In genomic region chr3:156299984-156300770, GRCm38 (mm10) we compare ENCODE assay signal across 11 mouse cellular contexts.
DNase-seq lines count a peak whose midpoint lies in the region; ATAC-seq and TF ChIP-seq lines count a peak whose summit lies in the region.
"Had no signal": no experiment of that assay in that cellular context is flagged by ENCODE, and none has a peak within 500 bp of the region (broad histone marks: within the 10 kb centered on the region; RNA-seq: fewer than 3 reads in every experiment).

No protein-coding gene starts in this region.

- intact Hi-C loops in left cerebral cortex, postnatal 14 days (cut with DNase I) = loop anchor here (2.0 kb wide), 1 partner anchor 259 kb away; no protein-coding TSS in a partner anchor
- intact Hi-C loops in left cerebral cortex, adult 2 months (cut with DNase I) = no loop called here
- intact Hi-C loops in gastrocnemius, postnatal 36 days (cut with DNase I) = no loop called here

- DNase-seq in cerebellum, adult 9-10 months = peak; percentile 11
- no peak for DNase-seq in cerebellum, adult 8-10 months
- peak; percentile 30 to 36 for DNase-seq in left cerebral cortex, postnatal 14 days (ENCODE audit: low spot score in 2 of 2)
- no peak for DNase-seq in left cerebral cortex, adult 2 months (ENCODE audit: extremely low spot score in 1 of 2, low spot score in 2 of 2)
- peak; percentile 89 for DNase-seq in forebrain, embryonic 14.5 days (ENCODE audit: low spot score)
- DNase-seq in gastrocnemius, postnatal 36 days = no peak
- DNase-seq: heart, adult 11 months; kidney, adult 18-20 months had no signal

- H3K4me1 ChIP-seq in forebrain, embryonic 14.5 days (ENCODE audit: control insufficient read depth, insufficient read depth, low read length) = peaks cover 12% of the 10 kb centered on the region
- peaks cover 5% of the 10 kb centered on the region; the same call in 1 of the 2 replicates for H3K4me1 ChIP-seq in limb, embryonic 15.5 days

- H3K9ac ChIP-seq in forebrain, embryonic 14.5 days (ENCODE audit: low read length) = no peak overlapping the region
- H3K9ac ChIP-seq in limb, embryonic 15.5 days = no peak overlapping the region
- H3K9ac ChIP-seq: liver, embryonic 14.5 days had no signal

- H3K4me2 ChIP-seq in forebrain, embryonic 14.5 days (ENCODE audit: low read length) = no peak overlapping the region
- H3K4me2 ChIP-seq in limb, embryonic 15.5 days = no peak overlapping the region

- H3K9me3 ChIP-seq in forebrain, embryonic 14.5 days (replicated peaks; ENCODE audit: control insufficient read depth, low read length) = no peaks in the 10 kb centered on the region
- no peaks in the 10 kb centered on the region for H3K9me3 ChIP-seq in limb, embryonic 15.5 days

- no peaks in the 10 kb centered on the region for H3K27me3 ChIP-seq in forebrain, embryonic 14.5 days (replicated peaks; ENCODE audit: control insufficient read depth, insufficient read depth, low read length)
- no peaks in the 10 kb centered on the region for H3K27me3 ChIP-seq in limb, embryonic 15.5 days

- peak; percentile 83 for ATAC-seq in forebrain, embryonic 14.5 days
- peak; percentile 44; the same call in 1 of the 2 replicates for ATAC-seq in limb, embryonic 15.5 days (ENCODE audit: insufficient number of reproducible peaks, low FRiP score, low TSS enrichment, low read depth)
- no peak for ATAC-seq in erythroblast, adult 5-6 weeks (replicated peaks; ENCODE audit: low FRiP score, poor library complexity, severe bottlenecking)

- 27% methylated on average over 3 of the region's 3 CpGs for WGBS in forebrain, embryonic 14.5 days
- WGBS in limb, embryonic 15.5 days = 32% methylated on average over 3 of the region's 3 CpGs

- no peak overlapping the region for H3K4me3 ChIP-seq in left cerebral cortex, adult 2 months
- H3K4me3 ChIP-seq in forebrain, embryonic 14.5 days (ENCODE audit: low read depth, low read length) = no peak overlapping the region
- H3K4me3 ChIP-seq in limb, embryonic 15.5 days = no peak overlapping the region

- no peak overlapping the region for H3K27ac ChIP-seq in left cerebral cortex, adult 2 months
- H3K27ac ChIP-seq in forebrain, embryonic 14.5 days (ENCODE audit: low read depth, low read length) = no peak overlapping the region
- H3K27ac ChIP-seq in limb, embryonic 15.5 days = no peak overlapping the region
- H3K27ac ChIP-seq: liver, embryonic 14.5 days had no signal

- no peaks in the 10 kb centered on the region for H3K36me3 ChIP-seq in forebrain, embryonic 14.5 days (ENCODE audit: control insufficient read depth, insufficient read depth, low read length)
- H3K36me3 ChIP-seq in limb, embryonic 15.5 days = no peaks in the 10 kb centered on the region

- no peak for TF ChIP-seq CTCF in left cerebral cortex, adult 2 months (IDR thresholded peaks at IDR 0.05)

Comparison
In these comparisons a context has a peak if more than half of its experiments do, and no peak if none do; other contexts are left out.
1. DNase-seq: peak in cerebellum, adult 9-10 months (single experiment), left cerebral cortex, postnatal 14 days (2 of 2) and forebrain, embryonic 14.5 days (single experiment); none in cerebellum, adult 8-10 months (single experiment), left cerebral cortex, adult 2 months (0 of 2) and gastrocnemius, postnatal 36 days (0 of 2).